Mouse (Mus musculus): ENCODE measurements around the gene Hgd. TPM values are rescaled to one million over a fixed set of nuclear protein-coding genes. Genes with fewer than 3 reads are reported as not detected.

Gene Hgd
- polyA plus RNA-seq, 1 experiment, result 0.23 TPM

DNA sequence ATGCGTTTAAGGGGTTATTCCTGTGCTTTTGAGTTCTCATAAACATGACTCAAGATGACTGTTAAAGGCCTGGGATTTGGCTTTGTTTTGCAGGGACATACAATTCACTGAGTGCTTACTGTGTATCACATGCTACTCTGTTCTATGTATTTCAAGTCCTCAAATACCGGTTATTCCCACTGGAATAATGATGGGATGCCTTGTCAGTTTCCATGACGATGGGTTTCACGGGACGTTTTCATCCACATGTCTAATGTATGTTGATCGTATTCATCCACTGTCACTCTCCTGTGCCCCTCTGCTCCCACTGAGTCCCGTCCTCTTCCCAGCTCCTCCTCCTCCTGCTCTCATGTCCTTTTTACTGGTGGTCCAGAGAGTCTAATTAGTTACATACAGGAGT, 76.8 kb downstream of the Hgd start:
- 30% methylated on average over 7 of the region's 7 CpGs for WGBS
- H3K27ac ChIP-seq (ENCODE audit: insufficient read depth, low read length), result no peak overlapping the region

DNA sequence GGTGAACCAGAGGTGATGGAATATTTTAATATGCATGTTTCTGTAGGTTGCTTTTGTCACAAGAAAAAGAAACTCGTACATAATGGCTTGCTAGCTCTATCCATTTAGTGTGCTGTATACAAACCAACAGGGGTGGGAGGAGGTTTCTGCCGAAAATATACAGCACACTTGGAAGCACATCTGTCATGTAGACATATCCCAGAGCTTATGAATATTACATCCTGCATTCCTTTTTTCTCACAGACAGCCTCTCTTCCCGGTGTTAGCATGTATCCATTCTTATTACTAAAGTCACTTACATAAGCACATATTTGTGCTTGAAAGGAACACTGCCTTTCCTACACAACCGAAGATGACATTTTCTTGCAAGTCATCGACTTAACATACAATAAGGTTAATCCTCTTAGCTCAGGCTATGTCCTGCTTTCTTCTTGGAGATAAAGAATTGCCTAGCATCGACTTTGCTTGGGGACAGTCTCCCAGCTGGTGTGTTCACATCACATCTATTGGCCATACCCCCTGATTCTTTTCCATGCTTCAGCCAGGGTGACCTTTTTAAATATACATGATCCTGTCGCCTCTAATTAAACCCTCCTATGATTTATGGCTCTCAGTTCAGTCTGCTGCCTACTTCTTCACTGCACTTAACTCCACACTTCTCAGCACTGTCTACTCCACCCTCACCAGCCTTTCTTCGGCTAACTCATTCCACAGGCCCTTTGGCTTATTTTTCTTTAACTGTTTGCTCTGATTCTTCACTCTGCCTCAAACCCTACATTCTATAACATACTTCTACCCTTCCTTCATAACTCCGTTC, 83.9 kb downstream of the Hgd start:
- H3K4me3 ChIP-seq (replicated peaks; ENCODE audit: insufficient read depth, low read depth, low read length), result no peak overlapping the region
- no peaks in the 10 kb centered on the region for H3K27me3 ChIP-seq (ENCODE audit: control insufficient read depth, insufficient read depth, low read length)
- no peak for TF ChIP-seq POLR2A (IDR thresholded peaks at IDR 0.05; ENCODE audit: borderline replicate concordance, insufficient read depth, low read length)
- TF ChIP-seq CTCF (IDR thresholded peaks at IDR 0.05; ENCODE audit: borderline replicate concordance, insufficient read depth, low read depth, low read length), result no peak
- 72% methylated on average over 9 of the region's 9 CpGs for WGBS
- no peaks in the 10 kb centered on the region for H3K4me1 ChIP-seq (ENCODE audit: control insufficient read depth, insufficient read depth, low read length)
- DNase-seq, result no peak
- no peak overlapping the region for H3K27ac ChIP-seq (ENCODE audit: insufficient read depth, low read length)

More for the DNA sequence above, 76.8 kb downstream of the Hgd start:
- Histone ChIP-seq H3K27me3 (ENCODE audit: control insufficient read depth, insufficient read depth, low read length) (no peaks in the 10 kb centered on the region), H3K4me1 (ENCODE audit: control insufficient read depth, insufficient read depth, low read length) (peaks cover 7% of the 10 kb centered on the region; the same call in 1 of the 2 replicates), H3K4me3 (replicated peaks; ENCODE audit: insufficient read depth, low read depth, low read length) (no peak overlapping the region)
- TF ChIP-seq CTCF (IDR thresholded peaks at IDR 0.05; ENCODE audit: borderline replicate concordance, insufficient read depth, low read depth, low read length), result no peak
- TF ChIP-seq POLR2A (IDR thresholded peaks at IDR 0.05; ENCODE audit: borderline replicate concordance, insufficient read depth, low read length), result no peak
- DNase-seq, result no peak

DNA sequence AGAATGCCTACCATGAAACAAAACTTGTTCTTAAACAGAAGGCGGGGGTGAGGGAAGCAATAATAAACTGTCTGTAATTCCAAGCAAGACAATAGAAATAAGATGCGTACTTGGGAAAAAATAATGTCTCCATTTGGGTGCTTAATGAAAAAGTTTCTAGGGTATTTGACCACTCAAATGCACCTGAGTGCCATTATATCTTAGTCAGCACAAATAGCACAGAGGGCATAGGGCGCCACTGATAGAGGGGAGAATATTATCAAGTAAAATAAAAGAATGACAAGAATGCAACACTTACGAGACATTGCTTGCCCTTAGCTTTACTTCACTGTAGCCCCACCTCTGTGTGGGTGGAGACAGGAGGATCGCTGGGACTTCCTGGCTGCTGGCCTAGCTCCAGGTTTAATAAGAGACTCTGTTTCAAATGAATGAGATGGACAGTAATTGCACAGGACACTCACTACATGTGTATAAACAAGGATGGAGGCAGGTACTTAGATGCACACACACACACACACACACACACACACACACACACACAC, 85.5 kb downstream of the Hgd start:
- DNase-seq, result no peak

DNA sequence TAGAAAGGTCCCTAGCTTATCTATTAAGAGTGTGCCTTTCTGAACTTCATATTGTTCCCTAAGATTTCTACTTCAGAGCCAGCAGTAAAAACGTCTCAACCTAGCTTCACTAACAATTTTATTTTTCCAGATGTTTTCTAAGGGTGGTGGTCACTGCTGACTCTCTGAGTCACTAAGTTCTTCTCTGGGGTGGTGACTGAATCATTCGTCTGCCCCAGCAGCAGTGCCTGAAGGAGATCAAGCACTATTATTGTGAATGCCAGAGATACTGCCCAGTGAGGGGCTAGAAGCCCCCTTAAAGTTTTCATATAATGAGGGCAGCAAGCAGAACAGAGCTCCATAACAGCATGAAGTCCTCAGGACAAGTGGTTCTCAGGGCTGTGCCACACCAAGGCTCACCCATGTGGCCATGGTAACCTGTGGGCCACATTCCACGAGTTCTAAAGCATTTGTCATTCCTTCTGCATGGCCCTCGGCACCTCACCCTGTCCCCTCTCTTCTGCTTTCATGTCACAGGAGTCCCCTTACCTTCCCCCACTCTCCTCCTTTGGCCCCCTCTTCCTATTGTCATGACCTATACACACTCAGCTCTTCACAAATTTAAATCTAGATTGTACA, 90.8 kb downstream of the Hgd start:
- 25% methylated on average over 4 of the region's 4 CpGs for WGBS
- TF ChIP-seq POLR2A (IDR thresholded peaks at IDR 0.05; ENCODE audit: borderline replicate concordance, insufficient read depth, low read length) (no peak), CTCF (IDR thresholded peaks at IDR 0.05; ENCODE audit: borderline replicate concordance, insufficient read depth, low read depth, low read length) (no peak)
- Histone ChIP-seq H3K27ac (ENCODE audit: insufficient read depth, low read length) (no peak overlapping the region), H3K4me3 (replicated peaks; ENCODE audit: insufficient read depth, low read depth, low read length) (no peak overlapping the region), H3K4me1 (ENCODE audit: control insufficient read depth, insufficient read depth, low read length) (no peaks in the 10 kb centered on the region), H3K27me3 (ENCODE audit: control insufficient read depth, insufficient read depth, low read length) (no peaks in the 10 kb centered on the region)
- no peak for DNase-seq

More for the DNA sequence above, 85.5 kb downstream of the Hgd start:
- Histone ChIP-seq H3K4me3 (replicated peaks; ENCODE audit: insufficient read depth, low read depth, low read length) (no peak overlapping the region), H3K27ac (ENCODE audit: insufficient read depth, low read length) (no peak overlapping the region), H3K4me1 (ENCODE audit: control insufficient read depth, insufficient read depth, low read length) (no peaks in the 10 kb centered on the region), H3K27me3 (ENCODE audit: control insufficient read depth, insufficient read depth, low read length) (no peaks in the 10 kb centered on the region)
- TF ChIP-seq CTCF (IDR thresholded peaks at IDR 0.05; ENCODE audit: borderline replicate concordance, insufficient read depth, low read depth, low read length) (no peak), POLR2A (IDR thresholded peaks at IDR 0.05; ENCODE audit: borderline replicate concordance, insufficient read depth, low read length) (no peak)
- 81% methylated on average over 5 of the region's 5 CpGs for WGBS

DNA sequence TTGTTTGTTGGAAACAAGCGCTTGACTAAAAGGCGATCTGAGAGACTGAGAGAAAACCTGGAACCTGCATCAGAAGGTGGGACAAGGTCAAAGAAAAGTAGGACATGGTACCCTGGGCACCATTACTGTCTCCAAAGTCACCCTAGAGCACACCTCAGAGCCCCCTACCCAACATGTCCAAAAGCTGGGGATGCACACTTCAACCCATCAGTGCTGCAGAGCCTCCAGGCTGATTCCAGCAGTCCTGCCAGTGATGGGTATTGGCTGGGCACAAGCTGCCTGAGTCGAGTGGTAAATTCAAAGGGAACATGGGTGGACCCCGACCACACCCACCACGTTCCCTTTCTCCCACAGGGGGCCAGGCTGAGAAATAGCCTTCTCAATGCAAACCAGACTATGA, 95.4 kb downstream of the Hgd start:
- no peaks in the 10 kb centered on the region for H3K27me3 ChIP-seq (ENCODE audit: control insufficient read depth, insufficient read depth, low read length)
- H3K4me1 ChIP-seq (ENCODE audit: control insufficient read depth, insufficient read depth, low read length), result no peaks in the 10 kb centered on the region
- TF ChIP-seq POLR2A (IDR thresholded peaks at IDR 0.05; ENCODE audit: borderline replicate concordance, insufficient read depth, low read length), result no peak
- no peak for TF ChIP-seq CTCF (IDR thresholded peaks at IDR 0.05; ENCODE audit: borderline replicate concordance, insufficient read depth, low read depth, low read length)
- 92% methylated on average over 5 of the region's 5 CpGs for WGBS
- no peak overlapping the region for H3K27ac ChIP-seq (ENCODE audit: insufficient read depth, low read length)
- no peak for DNase-seq
- H3K4me3 ChIP-seq (replicated peaks; ENCODE audit: insufficient read depth, low read depth, low read length), result no peak overlapping the region

DNA sequence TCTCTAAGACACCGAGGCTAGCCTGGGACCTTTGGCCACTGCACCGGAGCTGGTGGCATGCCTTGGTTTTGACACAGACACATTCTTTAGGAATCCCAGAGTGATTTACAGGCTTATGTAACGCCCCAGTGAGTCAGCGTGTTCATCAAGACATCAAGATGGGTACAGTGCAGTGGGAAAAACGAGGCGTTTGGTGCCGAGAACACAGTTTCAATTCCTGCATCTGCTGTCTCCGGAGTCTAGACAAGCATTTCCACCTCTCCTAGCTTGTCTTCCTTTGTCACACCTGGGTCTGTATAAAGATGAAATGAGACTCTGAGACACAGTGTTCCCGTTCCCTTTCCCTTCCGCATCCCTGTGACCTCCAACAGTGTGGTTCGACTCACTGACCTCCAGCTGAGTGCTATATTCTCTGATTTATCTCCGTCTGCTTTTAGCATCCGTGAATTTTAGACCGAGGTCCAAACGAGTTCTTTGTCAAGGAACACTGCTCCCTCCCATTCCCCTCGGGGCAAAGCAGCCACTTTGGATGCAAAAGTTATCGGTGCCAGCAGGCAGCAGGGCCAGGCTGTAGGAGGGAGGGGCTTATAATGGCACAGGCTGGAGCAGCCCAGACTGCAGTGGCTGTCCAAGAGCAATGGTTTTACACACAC, 96.2 kb downstream of the Hgd start:
- H3K27ac ChIP-seq (ENCODE audit: insufficient read depth, low read length), result peak overlapping the region; percentile 29; the same call in 1 of the 2 replicates

DNA sequence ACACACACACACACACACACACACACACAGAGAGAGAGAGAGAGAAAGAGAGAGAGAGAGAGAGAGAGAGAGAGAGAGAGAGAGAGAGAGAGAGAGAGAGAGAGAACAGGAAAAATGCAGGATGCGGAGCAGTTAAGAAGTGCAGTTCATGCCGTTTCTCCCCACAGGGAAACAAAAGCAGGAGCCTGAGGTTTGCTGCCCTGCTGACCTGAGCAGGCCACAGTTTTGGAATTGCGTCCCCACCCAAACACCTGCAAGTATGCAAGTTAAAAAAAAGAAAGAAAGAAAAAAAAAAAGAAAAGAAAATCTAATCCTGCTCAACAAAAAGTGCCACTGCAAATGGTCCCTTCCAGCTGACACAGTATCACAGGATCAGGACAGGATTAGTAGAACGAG, 96.7 kb downstream of the Hgd start:
- no peak for DNase-seq
- no peak overlapping the region for H3K4me3 ChIP-seq (replicated peaks; ENCODE audit: insufficient read depth, low read depth, low read length)
- no peak for TF ChIP-seq CTCF (IDR thresholded peaks at IDR 0.05; ENCODE audit: borderline replicate concordance, insufficient read depth, low read depth, low read length)
- TF ChIP-seq POLR2A (IDR thresholded peaks at IDR 0.05; ENCODE audit: borderline replicate concordance, insufficient read depth, low read length), result no peak
- no peaks in the 10 kb centered on the region for H3K4me1 ChIP-seq (ENCODE audit: control insufficient read depth, insufficient read depth, low read length)
- WGBS, result 26% methylated on average over 4 of the region's 4 CpGs
- no peaks in the 10 kb centered on the region for H3K27me3 ChIP-seq (ENCODE audit: control insufficient read depth, insufficient read depth, low read length)
- H3K27ac ChIP-seq (ENCODE audit: insufficient read depth, low read length), result no peak overlapping the region

More for the DNA sequence above, 96.2 kb downstream of the Hgd start:
- peak; percentile 62 to 65 for DNase-seq
- Histone ChIP-seq H3K27me3 (ENCODE audit: control insufficient read depth, insufficient read depth, low read length) (no peaks in the 10 kb centered on the region), H3K4me1 (ENCODE audit: control insufficient read depth, insufficient read depth, low read length) (no peaks in the 10 kb centered on the region), H3K4me3 (replicated peaks; ENCODE audit: insufficient read depth, low read depth, low read length) (peak overlapping the region; percentile 50)
- TF ChIP-seq POLR2A (IDR thresholded peaks at IDR 0.05; ENCODE audit: borderline replicate concordance, insufficient read depth, low read length) (no peak), CTCF (IDR thresholded peaks at IDR 0.05; ENCODE audit: borderline replicate concordance, insufficient read depth, low read depth, low read length) (no peak)
- WGBS, result 9% methylated on average over 17 of the region's 17 CpGs
